Mouse (Mus musculus) ES-Bruce4 (cell line): ENCODE data around the gene Ccnd2. TPM values are rescaled to one million over a fixed set of nuclear protein-coding genes. Genes with fewer than 3 reads are reported as not detected.
A peak's percentile ranks its signal among the peaks of the same experiment; 100 is the strongest.

Experiments used
- H3K27ac ChIP-seq: 2 replicates; pipeline ENCODE4 v1.5.1; 2012; ENCODE audit warnings: low read length, inconsistent platforms; ENCODE audit not compliant: insufficient read depth
- H3K27me3 ChIP-seq: 2 replicates; pipeline ENCODE4 v1.6.1; 2012; ENCODE audit warnings: mild to moderate bottlenecking, low read length, inconsistent platforms; ENCODE audit not compliant: control insufficient read depth, poor library complexity, insufficient read depth, severe bottlenecking
- H3K36me3 ChIP-seq: 2 replicates; pipeline ENCODE4 v1.6.1; 2012; ENCODE audit warnings: inconsistent platforms, mild to moderate bottlenecking, low read length, moderate library complexity; ENCODE audit not compliant: control insufficient read depth, poor library complexity, insufficient read depth, severe bottlenecking
- H3K4me1 ChIP-seq: one replicate; pipeline ENCODE4 v1.8.1; 2011; ENCODE audit warnings: low read length; ENCODE audit not compliant: control insufficient read depth, insufficient read depth
- H3K4me3 ChIP-seq: 2 replicates; pipeline ENCODE4 v1.5.1; 2011; ENCODE audit warnings: low read depth, mild to moderate bottlenecking, low read length
- H3K9ac ChIP-seq: 2 replicates; pipeline ENCODE4 v1.6.1; 2012; ENCODE audit warnings: low read depth, mild to moderate bottlenecking, inconsistent platforms; ENCODE audit not compliant: poor library complexity, severe bottlenecking
- H3K9me3 ChIP-seq: replicated peaks from 2 replicates; pipeline ENCODE4 v1.6.1; 2012; ENCODE audit warnings: mild to moderate bottlenecking, low read length, inconsistent platforms; ENCODE audit not compliant: control insufficient read depth, poor library complexity, insufficient read depth, severe bottlenecking
- CTCF ChIP-seq: IDR thresholded peaks from one replicate; pipeline ENCODE4 v1.8.1; 2011; ENCODE audit warnings: low read depth, low read length
- EP300 ChIP-seq: IDR thresholded peaks from 2 replicates; pipeline ENCODE4 v1.6.1; 2011; ENCODE audit warnings: low read depth, low read length; ENCODE audit not compliant: insufficient read depth
- POLR2A ChIP-seq: IDR thresholded peaks from one replicate; pipeline ENCODE4 v1.8.1; 2011; ENCODE audit warnings: low read length; ENCODE audit not compliant: insufficient read depth
- polyA plus RNA-seq: library from polyadenylated mRNA; stranded (reverse); fragments of >200 nt; gene quantifications from 2 replicates; pipeline ENCODE4 v1.2.4, GENCODE M21; 2011; ENCODE audit warnings: low read depth; ENCODE audit not compliant: missing spikeins, insufficient read depth, insufficient read length

Gene Ccnd2
- polyA plus RNA-seq, 1 experiment, result 12.4 TPM

DNA sequence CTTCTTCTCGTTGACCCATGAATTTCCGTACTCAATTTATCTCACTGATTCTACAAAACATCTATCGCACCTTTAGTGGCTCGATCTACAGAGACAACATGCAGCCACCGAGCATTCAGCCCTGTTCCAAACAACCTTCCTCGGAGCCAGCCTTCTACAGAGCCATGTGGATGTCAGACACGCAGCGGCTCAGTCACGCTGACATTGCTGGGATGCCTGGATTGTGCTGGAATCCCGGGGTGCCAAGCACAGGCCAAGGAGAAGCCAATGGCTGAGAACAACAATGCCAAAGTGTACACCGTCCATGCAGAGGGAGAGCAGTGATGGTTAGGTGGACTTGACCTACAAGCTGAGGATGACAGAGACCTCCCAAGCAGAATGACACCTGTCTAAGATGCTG lies 20.5 kb upstream of the Ccnd2 start:
- H3K4me1 ChIP-seq, result no peaks in the 10 kb centered on the region
- H3K27ac ChIP-seq, result no peak overlapping the region

DNA sequence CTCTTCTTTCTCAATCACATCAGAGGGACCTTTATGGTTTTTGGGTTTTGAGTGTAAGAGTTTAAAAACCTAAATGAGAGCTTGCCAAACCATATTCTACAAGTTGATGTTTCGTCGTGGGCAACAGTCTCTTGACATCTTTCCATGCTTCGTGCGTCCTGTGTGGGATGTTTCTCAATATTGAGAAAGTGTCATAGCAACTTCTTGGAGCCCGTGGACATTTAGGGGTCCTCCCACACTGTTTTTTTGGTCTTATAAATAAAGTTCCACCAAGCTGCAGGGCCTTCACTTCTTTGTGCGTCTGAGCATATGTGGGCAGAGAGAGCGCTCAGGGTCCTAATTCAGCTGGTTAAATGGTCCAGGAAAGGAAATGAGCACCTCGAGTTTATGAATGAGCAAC lies 18.7 kb upstream of the Ccnd2 start:
- Histone ChIP-seq H3K36me3 (no peaks in the 10 kb centered on the region), H3K4me3 (no peak overlapping the region), H3K4me1 (no peaks in the 10 kb centered on the region), H3K9me3 (no peaks in the 10 kb centered on the region), H3K9ac (no peak overlapping the region), H3K27ac (no peak overlapping the region), H3K27me3 (no peaks in the 10 kb centered on the region)
- TF ChIP-seq POLR2A (no peak), EP300 (no peak), CTCF (no peak)

More for the DNA sequence above, 20.5 kb upstream of the Ccnd2 start:
- Histone ChIP-seq H3K27me3 (no peaks in the 10 kb centered on the region), H3K36me3 (no peaks in the 10 kb centered on the region), H3K4me3 (no peak overlapping the region), H3K9ac (no peak overlapping the region), H3K9me3 (no peaks in the 10 kb centered on the region)
- TF ChIP-seq POLR2A, result no peak
- TF ChIP-seq EP300, result no peak
- no peak for TF ChIP-seq CTCF

DNA sequence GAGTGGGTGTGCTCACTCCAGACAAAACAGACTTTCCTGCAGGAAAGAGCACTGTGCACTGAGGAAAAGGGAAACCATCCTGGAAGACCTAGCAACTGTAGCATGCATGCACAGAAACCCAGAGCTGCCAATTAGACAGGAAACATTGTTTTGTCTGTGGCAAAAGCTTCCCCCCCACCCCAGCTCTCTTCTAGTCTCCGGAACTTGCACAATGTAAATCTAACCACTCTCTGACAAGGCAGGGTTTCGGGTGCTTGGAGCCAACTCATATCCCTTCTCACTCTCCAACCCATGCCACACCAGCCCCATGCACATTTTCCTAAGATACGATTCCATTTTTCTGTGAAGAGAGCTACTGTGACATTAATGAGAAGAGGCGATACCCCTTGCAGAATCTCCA lies 13.7 kb upstream of the Ccnd2 start:
- Histone ChIP-seq H3K36me3 (no peaks in the 10 kb centered on the region), H3K27me3 (no peaks in the 10 kb centered on the region), H3K4me3 (no peak overlapping the region), H3K4me1 (no peaks in the 10 kb centered on the region), H3K9ac (no peak overlapping the region), H3K9me3 (no peaks in the 10 kb centered on the region), H3K27ac (no peak overlapping the region)
- no peak for TF ChIP-seq CTCF
- TF ChIP-seq POLR2A, result no peak
- TF ChIP-seq EP300, result no peak

DNA sequence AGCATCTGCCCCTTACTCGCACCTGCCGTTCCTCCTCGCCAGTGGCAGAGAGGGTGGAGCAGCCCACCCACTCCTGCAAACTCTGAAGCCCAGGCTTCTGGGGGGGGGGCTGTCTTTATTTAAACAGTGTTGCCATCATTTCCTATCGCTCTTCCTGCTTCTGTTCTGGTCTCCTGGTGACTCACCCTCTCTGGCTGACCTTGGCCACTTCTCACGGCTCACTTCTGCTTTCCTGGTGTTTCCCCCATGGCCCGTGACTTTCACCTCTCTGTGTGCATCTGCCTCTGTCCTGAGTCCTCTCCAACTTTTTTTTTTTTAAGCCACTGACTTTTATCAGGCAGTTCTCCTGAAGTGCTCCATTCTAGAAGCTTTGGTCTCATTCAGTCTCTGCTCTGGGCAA lies 10.8 kb upstream of the Ccnd2 start:
- Histone ChIP-seq H3K27ac (no peak overlapping the region), H3K27me3 (no peaks in the 10 kb centered on the region), H3K36me3 (no peaks in the 10 kb centered on the region), H3K4me3 (no peak overlapping the region), H3K4me1 (no peaks in the 10 kb centered on the region), H3K9ac (no peak overlapping the region), H3K9me3 (no peaks in the 10 kb centered on the region)
- TF ChIP-seq POLR2A (no peak), CTCF (no peak), EP300 (no peak)

DNA sequence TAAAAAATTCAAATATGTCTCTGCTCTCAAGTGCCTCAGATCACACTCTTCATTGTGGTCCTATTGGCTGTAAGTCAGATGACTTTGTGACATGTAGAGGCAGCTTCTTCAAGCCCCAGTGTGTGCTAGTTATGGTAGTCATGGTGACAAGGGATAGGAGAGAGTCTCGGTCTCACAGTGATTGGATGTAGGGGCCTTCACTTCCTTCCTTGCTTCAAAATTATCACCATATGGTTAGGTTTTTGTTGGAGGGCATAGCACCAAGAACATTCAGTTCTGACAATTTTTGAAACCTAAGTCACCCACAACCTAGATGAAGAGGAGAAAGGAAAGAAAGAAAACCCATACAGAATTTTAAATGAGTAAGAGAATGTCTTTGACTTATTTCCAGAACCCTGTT lies 5.3 kb upstream of the Ccnd2 start:
- TF ChIP-seq POLR2A (no peak), CTCF (no peak), EP300 (no peak)
- H3K9ac ChIP-seq, result no peak overlapping the region
- H3K27me3 ChIP-seq, result peaks cover 29% of the 10 kb centered on the region
- no peaks in the 10 kb centered on the region for H3K36me3 ChIP-seq
- H3K27ac ChIP-seq, result no peak overlapping the region
- no peak overlapping the region for H3K4me3 ChIP-seq
- H3K4me1 ChIP-seq, result no peaks in the 10 kb centered on the region
- no peaks in the 10 kb centered on the region for H3K9me3 ChIP-seq

DNA sequence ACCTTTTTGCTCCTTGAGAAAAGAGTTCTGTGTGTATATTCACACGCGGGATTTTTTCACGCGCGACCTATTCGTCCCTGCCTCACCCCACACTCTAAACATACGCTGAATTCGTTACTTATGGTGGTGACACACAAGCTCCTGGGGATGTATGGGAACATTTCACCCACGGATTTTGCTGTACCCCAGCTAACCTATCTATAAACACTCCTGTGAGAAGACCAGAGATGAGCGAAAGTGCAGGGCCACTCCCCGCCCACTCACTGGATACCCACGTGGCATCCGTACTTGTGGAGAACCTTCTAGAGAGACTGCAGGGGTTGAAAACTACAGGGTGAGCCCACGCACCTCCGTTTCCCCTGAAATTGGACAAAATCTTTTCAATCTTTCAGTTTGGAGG lies 3.5 kb upstream of the Ccnd2 start:
- Histone ChIP-seq H3K9me3 (no peaks in the 10 kb centered on the region), H3K9ac (peak overlapping the region; percentile 42), H3K36me3 (no peaks in the 10 kb centered on the region), H3K27ac (no peak overlapping the region), H3K4me3 (peak overlapping the region; percentile 21), H3K27me3 (peaks cover 36% of the 10 kb centered on the region), H3K4me1 (no peaks in the 10 kb centered on the region)
- TF ChIP-seq POLR2A (no peak), EP300 (no peak), CTCF (no peak)
